Mouse (Mus musculus): ENCODE data around the gene Erc2. TPM values are rescaled to one million over a fixed set of nuclear protein-coding genes. Genes with fewer than 3 reads are reported as not detected.

The Erc2 gene
- total RNA-seq, 2 experiments from 2014 or later, result not detected

DNA sequence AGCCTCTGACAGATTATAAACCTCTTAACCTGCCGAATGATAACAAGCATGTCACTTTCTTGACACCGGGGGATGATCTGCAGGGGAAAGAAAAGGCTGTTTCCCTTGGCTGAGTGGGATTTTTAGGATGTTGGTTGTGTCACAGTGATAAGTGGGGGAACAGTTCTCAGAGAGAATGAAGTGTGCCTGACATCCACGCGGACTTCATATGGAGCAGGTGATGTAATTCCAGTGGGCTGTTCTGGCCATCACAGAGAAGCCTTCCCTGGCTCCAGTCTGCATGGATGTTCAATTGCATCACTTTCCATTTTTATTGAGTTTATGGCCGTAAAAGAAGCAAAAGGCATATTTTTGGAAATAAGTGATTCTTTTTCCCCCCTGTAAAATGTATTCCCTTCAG lies 279.5 kb downstream of the Erc2 start:
- ATAC-seq (replicated peaks; ENCODE audit: poor library complexity, severe bottlenecking), result no peak

- no peak for ATAC-seq (replicated peaks; ENCODE audit: poor library complexity, severe bottlenecking)
Measured at GRCm38 (mm10) chr14:27921656-27922373, 299.6 kb downstream of the Erc2 start.

DNA sequence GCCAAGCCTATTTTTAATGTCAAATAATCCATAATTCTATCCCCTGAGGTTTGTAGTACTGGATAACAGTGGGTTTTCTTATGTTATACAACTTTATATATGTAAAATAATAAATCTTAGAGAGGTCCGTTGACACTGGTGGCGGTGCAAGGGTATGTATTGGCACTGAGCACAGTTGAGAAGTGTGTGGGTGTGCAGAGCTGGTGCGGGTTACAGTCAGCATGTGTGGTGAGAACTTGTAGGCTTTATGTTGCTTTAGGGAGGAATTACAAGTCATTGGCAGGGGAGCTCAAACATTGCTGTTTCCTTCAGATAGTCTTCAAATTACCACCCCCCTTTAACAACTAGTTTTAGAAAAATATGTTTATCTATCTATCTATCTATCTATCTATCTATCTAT lies 305.1 kb downstream of the Erc2 start:
- ATAC-seq (replicated peaks; ENCODE audit: poor library complexity, severe bottlenecking), result no peak

DNA sequence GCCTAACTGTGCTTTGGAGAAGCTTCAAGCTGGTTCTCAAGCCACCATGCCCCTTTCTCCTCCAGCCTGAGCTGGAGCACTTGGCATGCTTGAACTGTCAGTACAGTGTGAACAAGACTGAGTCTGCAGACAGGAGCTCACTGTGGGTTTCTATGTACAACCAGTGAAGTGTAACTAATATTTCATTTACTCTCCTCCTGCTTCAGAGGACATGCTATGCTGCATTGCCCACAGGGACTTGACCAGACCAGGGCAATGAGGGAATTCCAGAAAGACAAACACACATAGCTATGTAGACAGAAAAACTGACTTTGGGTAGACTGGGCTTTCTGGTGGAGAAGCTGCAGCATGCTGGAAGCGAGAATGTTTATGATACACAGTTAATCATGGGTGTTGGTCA lies 311.3 kb downstream of the Erc2 start:
- ATAC-seq (replicated peaks; ENCODE audit: poor library complexity, severe bottlenecking), result no peak

GRCm38 (mm10) chr14:27935714-27936113 lies 313.5 kb downstream of the Erc2 start:
- ATAC-seq (replicated peaks; ENCODE audit: poor library complexity, severe bottlenecking), result no peak

DNA sequence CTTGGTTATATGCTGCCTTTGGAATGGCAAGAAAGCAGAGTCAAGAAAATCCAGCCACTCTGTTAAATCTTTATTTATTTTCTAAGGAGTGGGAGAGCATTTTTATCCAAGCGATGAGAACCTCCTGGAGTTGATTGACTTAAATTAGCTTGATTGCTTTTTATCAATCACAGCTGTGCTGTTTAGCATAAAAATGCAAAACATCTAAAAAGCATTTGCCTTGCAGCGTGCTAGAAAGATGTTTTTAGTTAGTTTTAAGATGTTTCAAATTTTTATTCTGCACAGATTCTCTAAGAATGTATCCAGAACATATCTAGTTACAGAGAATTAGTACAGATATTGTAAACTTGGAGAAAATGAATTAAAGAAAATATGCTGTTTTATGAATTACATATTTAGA lies 315.7 kb downstream of the Erc2 start:
- ATAC-seq (replicated peaks; ENCODE audit: poor library complexity, severe bottlenecking), result no peak

DNA sequence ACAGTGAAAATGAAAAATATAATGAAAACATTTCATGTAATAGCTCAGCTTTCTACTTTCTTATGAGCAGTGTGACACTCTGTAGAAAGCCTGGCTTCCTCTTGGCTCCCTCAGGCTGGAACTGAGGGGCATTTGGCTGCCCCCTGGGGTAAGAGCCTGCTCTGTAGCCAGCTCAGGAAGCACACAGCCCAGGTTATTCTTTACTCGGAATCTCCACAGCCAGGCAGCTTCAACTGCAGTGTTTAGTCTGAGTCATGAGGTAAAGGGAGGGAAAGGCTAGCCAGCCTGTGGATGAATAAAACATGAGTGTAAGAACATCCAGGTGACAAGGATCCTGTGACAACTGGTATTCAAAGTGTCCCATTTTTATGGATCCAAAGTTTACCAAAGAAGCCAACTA lies 323.0 kb downstream of the Erc2 start:
- no peak for ATAC-seq (replicated peaks; ENCODE audit: poor library complexity, severe bottlenecking)

DNA sequence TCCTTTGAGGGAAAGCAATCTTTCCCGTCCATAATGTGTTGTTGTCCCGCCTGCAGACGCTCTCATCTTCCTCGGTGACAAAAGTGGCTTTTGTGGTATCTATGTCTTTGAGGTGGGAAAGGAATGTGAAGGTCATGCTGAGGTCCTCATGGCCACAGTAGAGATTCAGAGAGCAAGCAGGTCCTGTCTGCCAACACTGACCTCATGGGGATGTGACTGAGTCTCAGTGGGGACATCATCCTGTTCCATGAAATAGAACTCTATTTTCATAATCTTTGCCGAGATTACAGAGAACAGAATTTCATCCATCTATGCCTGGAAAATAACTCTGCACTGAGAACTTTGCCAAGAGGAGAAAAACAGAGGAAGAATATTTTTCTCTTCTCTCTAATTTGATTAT lies 324.0 kb downstream of the Erc2 start:
- no peak for ATAC-seq (replicated peaks; ENCODE audit: poor library complexity, severe bottlenecking)

DNA sequence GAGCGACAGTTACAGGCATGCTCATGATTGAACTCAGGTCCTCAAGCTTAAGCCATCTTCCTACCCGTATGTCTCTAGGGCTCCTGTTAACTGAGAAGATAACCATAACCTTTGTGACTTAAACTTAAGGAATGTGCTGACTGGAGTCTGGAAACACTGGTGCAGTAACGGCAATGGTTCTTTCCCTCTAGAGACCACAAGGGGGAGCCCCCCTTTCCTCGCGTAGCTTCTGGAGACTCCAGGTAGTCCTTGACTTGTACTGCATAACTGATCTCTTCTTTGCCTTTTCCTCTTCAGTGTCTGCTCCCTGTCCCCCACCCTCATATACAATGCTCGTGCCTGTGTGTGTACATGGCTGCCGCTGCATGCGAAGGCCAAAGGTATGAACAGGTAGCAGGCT lies 326.2 kb downstream of the Erc2 start:
- ATAC-seq (replicated peaks; ENCODE audit: poor library complexity, severe bottlenecking), result 0 out of 2 replicates have a peak, but pooled peaks have one; percentile 30

- ATAC-seq (replicated peaks; ENCODE audit: poor library complexity, severe bottlenecking), result no peak
Measured at GRCm38 (mm10) chr14:27953814-27954213, 331.6 kb downstream of the Erc2 start.

DNA sequence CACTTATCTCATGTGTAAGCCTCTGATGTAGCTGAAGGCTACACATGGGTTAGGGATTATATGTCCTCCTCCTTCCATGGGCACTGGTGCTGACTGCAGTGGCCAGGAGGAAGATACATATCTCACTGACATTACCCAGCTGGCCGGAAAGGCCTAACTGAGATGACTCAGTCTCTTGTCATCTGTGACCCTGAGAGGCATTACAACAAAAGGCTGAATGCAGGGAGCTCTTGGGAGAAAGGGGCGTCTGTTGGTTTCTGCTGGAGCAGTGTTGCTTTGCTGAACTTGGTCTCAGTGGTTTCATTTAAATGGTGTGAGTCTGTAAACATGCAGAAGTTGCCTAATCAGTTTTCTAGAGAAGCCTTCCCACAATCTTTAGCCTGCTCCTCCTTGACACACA lies 334.6 kb downstream of the Erc2 start:
- ATAC-seq (replicated peaks; ENCODE audit: poor library complexity, severe bottlenecking), result no peak

DNA sequence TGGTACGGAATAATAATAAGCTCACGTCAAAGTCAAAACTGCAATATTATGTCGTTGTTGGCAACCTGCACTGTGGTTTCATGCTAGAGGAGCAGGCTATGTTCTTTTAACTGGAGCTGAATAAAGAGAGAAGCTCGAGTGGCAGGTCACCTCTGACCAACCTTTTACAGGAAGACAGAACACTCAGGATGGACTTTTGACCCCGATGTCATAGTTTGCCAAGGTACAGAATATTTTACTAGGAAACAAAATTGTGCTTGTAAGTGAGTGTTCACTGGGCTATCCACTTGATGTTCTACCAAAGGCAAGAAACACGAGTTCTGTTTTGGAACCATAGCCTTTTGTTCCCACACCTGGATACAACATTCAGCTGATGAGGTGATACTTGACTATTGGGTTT lies 351.5 kb downstream of the Erc2 start:
- ATAC-seq (replicated peaks; ENCODE audit: poor library complexity, severe bottlenecking), result no peak

GRCm38 (mm10) chr14:27975661-27976060 lies 353.4 kb downstream of the Erc2 start:
- ATAC-seq (replicated peaks; ENCODE audit: poor library complexity, severe bottlenecking), result no peak

GRCm38 (mm10) chr14:27984758-27985157 lies 362.5 kb downstream of the Erc2 start:
- ATAC-seq (replicated peaks; ENCODE audit: poor library complexity, severe bottlenecking), result no peak

DNA sequence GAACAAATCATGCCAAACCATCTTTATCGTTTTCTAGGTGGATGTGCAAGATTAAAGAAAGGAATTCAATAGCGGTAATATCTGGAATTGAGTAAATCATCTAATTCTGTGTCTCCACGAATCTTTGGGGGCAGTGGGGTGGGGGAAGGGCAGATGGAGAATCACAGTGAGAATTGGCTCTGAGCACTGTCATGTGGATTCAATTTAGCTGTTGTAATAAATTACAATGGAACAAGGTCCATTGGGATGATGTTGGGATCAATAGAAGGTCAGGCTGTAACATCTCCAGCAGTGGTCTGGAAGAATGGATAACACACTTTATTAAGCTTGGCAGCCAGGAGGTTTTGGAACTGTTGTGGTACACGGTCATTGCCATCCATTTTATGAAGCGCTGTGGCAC lies 363.0 kb downstream of the Erc2 start:
- ATAC-seq (replicated peaks; ENCODE audit: poor library complexity, severe bottlenecking), result no peak

- ATAC-seq (replicated peaks; ENCODE audit: poor library complexity, severe bottlenecking), result no peak
Measured at GRCm38 (mm10) chr14:27987422-27987821, 365.2 kb downstream of the Erc2 start.

- ATAC-seq (replicated peaks; ENCODE audit: poor library complexity, severe bottlenecking), result no peak
Measured at GRCm38 (mm10) chr14:27998551-27998950, 376.3 kb downstream of the Erc2 start.

- ATAC-seq (replicated peaks; ENCODE audit: poor library complexity, severe bottlenecking), result no peak
Measured at GRCm38 (mm10) chr14:28004023-28004422, 381.8 kb downstream of the Erc2 start.

GRCm38 (mm10) chr14:28010536-28011280 lies 388.5 kb downstream of the Erc2 start:
- ATAC-seq (replicated peaks; ENCODE audit: poor library complexity, severe bottlenecking), result no peak

DNA sequence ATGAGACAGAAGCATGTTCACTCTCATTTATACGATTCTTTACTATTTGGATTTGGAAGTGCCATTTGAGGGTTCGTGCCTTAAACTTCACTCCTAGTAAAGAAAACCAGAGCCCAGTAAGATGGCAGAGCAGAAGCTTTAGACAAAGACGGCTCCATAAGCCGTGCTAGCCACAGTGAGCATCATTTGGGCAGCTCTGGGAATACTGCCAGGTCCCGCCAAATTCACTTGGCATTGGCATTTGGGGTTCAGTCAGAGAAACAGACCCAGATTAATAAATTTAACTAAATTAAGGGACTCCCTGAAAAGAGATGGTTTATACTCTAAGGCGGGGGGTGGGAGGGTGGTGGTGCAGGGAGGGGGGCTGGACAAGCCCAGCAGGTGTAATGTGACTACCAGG lies 401.0 kb downstream of the Erc2 start:
- no peak for ATAC-seq (replicated peaks; ENCODE audit: poor library complexity, severe bottlenecking)

GRCm38 (mm10) chr14:28030870-28031269 lies 408.6 kb downstream of the Erc2 start:
- ATAC-seq (replicated peaks; ENCODE audit: poor library complexity, severe bottlenecking), result no peak

DNA sequence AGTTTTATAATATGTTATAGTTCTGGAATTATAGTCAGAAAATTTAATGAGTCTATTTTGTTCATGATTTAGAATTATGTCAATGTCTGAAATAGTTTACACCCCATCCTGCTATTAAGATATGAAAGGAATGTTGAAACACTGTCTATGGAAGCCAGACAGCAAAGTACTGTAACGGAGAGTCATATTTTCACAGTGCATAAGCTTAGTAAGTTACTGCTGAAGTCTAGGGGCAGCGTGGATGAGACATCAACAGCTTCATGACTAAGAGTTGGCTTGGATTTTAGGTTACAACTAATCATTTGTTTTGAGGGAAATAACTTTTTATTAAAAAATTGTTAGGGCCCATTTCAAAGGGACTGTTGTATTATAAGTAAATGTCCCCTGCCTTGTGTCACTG lies 412.8 kb downstream of the Erc2 start:
- no peak for ATAC-seq (replicated peaks; ENCODE audit: poor library complexity, severe bottlenecking)

Measured in granulocyte monocyte progenitor cell, adult 5-6 weeks (primary cell).